Mouse (Mus musculus): Measurements from ENCODE around the gene Knstrn.

The Knstrn gene

GRCm38 (mm10) chr2:118899981-118900825 is 86.4 kb downstream of the Knstrn start, which contains the start of gene Bahd1:
Gene Bahd1, plus strand, starts transcription at chr2:118900377.
- no peak for DNase-seq (ENCODE audit: low spot score)

DNA sequence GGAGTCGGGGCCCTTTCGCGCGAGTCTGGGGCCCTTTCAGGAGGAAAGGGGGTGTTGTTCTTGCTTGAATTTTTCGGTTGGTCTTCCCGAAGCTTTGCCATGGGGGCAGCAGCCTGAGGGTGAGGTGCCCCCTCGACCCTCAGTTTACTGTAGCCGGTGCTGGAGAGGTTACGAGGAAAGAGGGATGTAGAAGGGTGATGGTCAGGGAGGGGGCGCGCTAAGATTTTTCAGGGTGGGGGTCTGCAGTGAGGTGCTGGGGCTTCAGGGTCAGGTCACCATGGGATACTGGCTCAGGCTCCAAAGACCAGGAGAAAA is 87.0 kb downstream of the Knstrn start:
- DNase-seq (ENCODE audit: low spot score), result no peak

DNA sequence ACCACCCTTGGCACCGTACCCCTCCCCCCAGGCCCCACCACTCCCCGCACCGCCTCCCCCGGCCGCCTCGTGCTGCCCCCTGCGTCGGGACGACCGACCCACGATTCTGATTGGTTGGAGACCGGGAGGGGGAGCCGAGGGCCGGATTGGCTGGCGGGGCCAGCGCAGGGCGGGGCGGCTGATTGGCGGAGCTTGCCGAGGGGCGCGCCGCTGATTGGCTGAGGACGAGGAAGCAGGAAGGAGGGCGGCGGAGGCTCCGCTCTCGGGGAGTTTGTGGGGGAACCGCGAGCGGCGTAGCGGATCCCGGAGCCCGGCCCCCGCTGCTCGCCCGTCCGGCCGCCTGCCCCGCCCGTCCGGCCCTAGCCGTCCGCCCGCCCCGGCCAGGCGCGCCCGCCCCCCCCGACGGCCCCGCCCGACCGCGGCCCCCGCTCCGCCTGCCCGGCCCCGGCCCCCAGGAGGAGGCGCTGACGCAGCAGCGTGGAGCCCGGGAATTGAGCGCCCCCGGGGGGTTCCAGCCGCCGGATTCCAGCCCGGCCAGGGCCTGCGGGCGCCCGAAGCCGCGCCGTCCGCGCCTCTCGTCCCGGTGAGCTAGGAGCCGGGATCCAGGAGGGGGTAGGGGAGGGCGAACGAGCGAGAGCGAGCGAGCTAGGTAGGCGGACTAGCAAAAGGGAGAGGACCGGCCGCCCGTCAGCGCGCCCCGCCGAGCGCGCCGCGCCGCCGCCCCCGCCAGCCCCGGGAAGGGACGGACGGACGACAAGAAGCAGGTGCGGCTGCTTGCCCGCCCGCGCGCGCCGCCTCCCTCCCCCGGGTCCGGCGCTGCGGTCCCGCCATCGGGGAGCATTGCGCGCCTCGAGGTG is 87.6 kb downstream of the Knstrn start:
- DNase-seq (ENCODE audit: low spot score), result peak; percentile 92

DNA sequence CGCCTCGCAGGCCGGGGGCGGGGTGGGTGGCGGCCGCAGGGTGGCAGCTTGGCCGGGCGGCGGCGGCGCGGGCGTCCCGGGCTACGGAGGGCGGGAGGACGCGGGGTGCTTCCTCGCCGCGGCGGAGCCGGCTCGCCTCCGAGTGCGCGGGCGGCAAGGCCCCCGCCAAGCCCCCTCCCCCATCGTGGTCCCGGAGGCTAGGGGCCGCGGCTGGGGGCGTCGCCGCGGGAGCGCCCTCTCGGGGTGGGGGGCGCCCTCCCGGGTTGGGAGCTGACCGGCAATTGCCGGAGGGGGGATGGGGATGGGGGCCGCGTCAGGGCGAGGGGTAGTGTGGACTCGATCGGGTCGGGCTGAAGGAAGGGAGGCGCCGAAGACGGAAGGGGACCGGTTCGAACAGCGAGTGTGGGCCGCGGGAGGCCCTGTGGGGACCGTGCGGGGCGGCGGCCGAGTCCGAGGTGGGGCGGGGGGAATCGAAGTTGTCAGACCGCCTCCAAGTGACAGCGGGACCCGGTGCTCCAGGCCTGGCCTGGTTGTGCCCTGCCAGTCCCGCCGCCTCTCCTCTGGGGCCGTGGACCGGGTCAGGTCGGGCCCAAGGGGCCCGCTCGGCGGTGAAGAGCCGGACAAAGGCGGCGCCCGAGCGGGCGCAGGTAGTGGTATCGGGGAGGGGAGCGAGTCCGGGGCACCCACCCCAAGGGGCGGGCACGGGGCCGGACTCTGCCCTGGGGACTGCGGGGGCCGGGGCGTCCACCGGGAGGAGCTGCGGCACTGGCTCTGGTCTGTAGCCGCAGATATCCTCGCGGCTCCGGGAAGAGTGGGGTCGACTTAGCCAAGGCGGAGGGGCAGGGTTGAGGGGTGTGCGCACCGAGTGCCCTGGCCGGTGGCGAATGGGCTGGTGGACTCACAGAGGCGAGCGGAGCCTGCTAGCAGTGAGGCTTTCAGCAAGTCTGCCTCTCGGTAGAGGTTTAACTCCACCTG is 88.5 kb downstream of the Knstrn start:
- no peak for DNase-seq (ENCODE audit: low spot score)

DNA sequence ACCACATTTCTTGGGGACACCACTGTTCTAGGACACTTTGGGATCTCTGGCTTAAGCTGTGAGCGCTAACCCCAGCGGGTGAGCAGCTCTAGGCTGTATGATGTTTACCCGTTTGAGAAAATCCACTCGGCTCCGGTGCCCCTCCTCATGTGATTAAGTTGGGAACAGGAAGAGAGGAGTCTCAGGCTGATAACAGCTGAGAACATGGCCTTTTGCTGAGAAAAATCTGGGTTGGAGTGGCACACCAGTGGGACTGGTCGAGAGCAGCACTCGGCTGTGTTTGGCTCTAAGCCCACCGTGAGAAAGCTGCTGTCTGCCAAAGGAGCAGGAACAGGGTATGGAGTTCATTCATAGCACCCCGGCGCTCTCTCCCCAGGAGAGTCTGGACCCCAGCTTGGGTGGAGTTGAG is 89.5 kb downstream of the Knstrn start:
- no peak for DNase-seq (ENCODE audit: low spot score)
